Mouse (Mus musculus): ENCODE data around the gene Surf6. TPM values are rescaled to one million over a fixed set of nuclear protein-coding genes. Genes with fewer than 3 reads are reported as not detected.

Surf6 gene
- polyA plus RNA-seq, 1 experiment from 2014 or later: 29.5 TPM

- ATAC-seq (ENCODE audit: low FRiP score): no peak
- WGBS: 94% methylated on average over 6 of the region's 6 CpGs
- Histone ChIP-seq H3K9ac (no peak overlapping the region), H3K36me3 (replicated peaks) (peaks cover 64% of the 10 kb centered on the region), H3K27ac (no peak overlapping the region), H3K4me1 (peaks cover 21% of the 10 kb centered on the region), H3K9me3 (no peaks in the 10 kb centered on the region), H3K4me2 (no peak overlapping the region), H3K4me3 (replicated peaks) (no peak overlapping the region), H3K27me3 (no peaks in the 10 kb centered on the region)
Observed at GRCm38 (mm10) chr2:26927745-26928476, 25.2 kb upstream of the Surf6 start.

- 87% methylated on average over 9 of the region's 9 CpGs for WGBS
- Histone ChIP-seq H3K4me2 (no peak overlapping the region), H3K9me3 (no peaks in the 10 kb centered on the region), H3K4me3 (replicated peaks) (no peak overlapping the region), H3K27ac (no peak overlapping the region), H3K9ac (no peak overlapping the region), H3K36me3 (replicated peaks) (peaks cover 90% of the 10 kb centered on the region), H3K4me1 (peaks cover 13% of the 10 kb centered on the region), H3K27me3 (no peaks in the 10 kb centered on the region)
- ATAC-seq (ENCODE audit: low FRiP score): no peak
Observed at GRCm38 (mm10) chr2:26921784-26922183, 19.1 kb upstream of the Surf6 start.

- Histone ChIP-seq H3K4me3 (replicated peaks) (no peak overlapping the region), H3K36me3 (replicated peaks) (peaks cover 76% of the 10 kb centered on the region), H3K27ac (no peak overlapping the region), H3K4me1 (peaks cover 21% of the 10 kb centered on the region), H3K4me2 (no peak overlapping the region), H3K9me3 (no peaks in the 10 kb centered on the region), H3K27me3 (no peaks in the 10 kb centered on the region), H3K9ac (no peak overlapping the region)
- no peak for ATAC-seq (ENCODE audit: low FRiP score)
- WGBS: 89% methylated on average over 6 of the region's 6 CpGs
Observed at GRCm38 (mm10) chr2:26920190-26920855, 17.6 kb upstream of the Surf6 start.

- Histone ChIP-seq H3K27ac (no peak overlapping the region), H3K9me3 (no peaks in the 10 kb centered on the region), H3K9ac (no peak overlapping the region), H3K36me3 (replicated peaks) (peaks cover 69% of the 10 kb centered on the region), H3K4me3 (replicated peaks) (no peak overlapping the region), H3K4me2 (no peak overlapping the region), H3K4me1 (peaks cover 27% of the 10 kb centered on the region), H3K27me3 (no peaks in the 10 kb centered on the region)
- 92% methylated on average over 3 of the region's 3 CpGs for WGBS
- ATAC-seq (ENCODE audit: low FRiP score): no peak
Observed at GRCm38 (mm10) chr2:26919684-26920083, 17.0 kb upstream of the Surf6 start.

GRCm38 (mm10) chr2:26916738-26917137, 14.1 kb upstream of the Surf6 start:
- Histone ChIP-seq H3K9ac (peak overlapping the region; percentile 74), H3K4me1 (peaks cover 42% of the 10 kb centered on the region), H3K9me3 (no peaks in the 10 kb centered on the region), H3K27me3 (no peaks in the 10 kb centered on the region), H3K36me3 (replicated peaks) (peaks cover 67% of the 10 kb centered on the region), H3K27ac (peak overlapping the region; percentile 73; the same call in 1 of the 2 replicates), H3K4me3 (replicated peaks) (peak overlapping the region; percentile 73), H3K4me2 (peak overlapping the region; percentile 95)
- no peak for ATAC-seq (ENCODE audit: low FRiP score)
- WGBS: 3% methylated on average over 13 of the region's 13 CpGs

GRCm38 (mm10) chr2:26915927-26916728, 13.4 kb upstream of the Surf6 start, which contains the start of the genes Surf2 and Surf1:
TSS of gene Surf2 (plus strand) at chr2:26916367.
TSS of gene Surf1 (minus strand) at chr2:26916530.
- H3K9ac ChIP-seq: peak within 1 kb of the TSS; percentile 74
- no peaks in the 10 kb centered on the region for H3K9me3 ChIP-seq
- H3K4me3 ChIP-seq (replicated peaks): peak within 1 kb of the TSS; percentile 73
- ATAC-seq (ENCODE audit: low FRiP score): peak; percentile 79
- H3K27me3 ChIP-seq: no peaks in the 10 kb centered on the region
- 3% methylated on average over 47 of the region's 47 CpGs for WGBS
- H3K4me2 ChIP-seq: peak within 1 kb of the TSS; percentile 95
- peaks cover 46% of the 10 kb centered on the region for H3K4me1 ChIP-seq
- H3K36me3 ChIP-seq (replicated peaks): peaks cover 65% of the 10 kb centered on the region
- H3K27ac ChIP-seq: peak within 1 kb of the TSS; percentile 73

- Histone ChIP-seq H3K27me3 (no peaks in the 10 kb centered on the region), H3K27ac (no peak overlapping the region), H3K9ac (no peak overlapping the region), H3K4me3 (replicated peaks) (no peak overlapping the region), H3K4me2 (no peak overlapping the region), H3K4me1 (peaks cover 51% of the 10 kb centered on the region), H3K9me3 (no peaks in the 10 kb centered on the region), H3K36me3 (replicated peaks) (peaks cover 47% of the 10 kb centered on the region)
- 63% methylated on average over 8 of the region's 8 CpGs for WGBS
- no peak for ATAC-seq (ENCODE audit: low FRiP score)
Observed at GRCm38 (mm10) chr2:26914148-26914941, 11.7 kb upstream of the Surf6 start.

GRCm38 (mm10) chr2:26913416-26914147, 10.9 kb upstream of the Surf6 start:
- Histone ChIP-seq H3K36me3 (replicated peaks) (peaks cover 44% of the 10 kb centered on the region), H3K9ac (no peak overlapping the region), H3K4me1 (peaks cover 59% of the 10 kb centered on the region), H3K4me3 (replicated peaks) (no peak overlapping the region), H3K27me3 (no peaks in the 10 kb centered on the region), H3K4me2 (no peak overlapping the region), H3K27ac (no peak overlapping the region), H3K9me3 (no peaks in the 10 kb centered on the region)
- no peak for ATAC-seq (ENCODE audit: low FRiP score)
- 83% methylated on average over 17 of the region's 17 CpGs for WGBS

GRCm38 (mm10) chr2:26912253-26912770, 9.6 kb upstream of the Surf6 start:
- peak overlapping the region; percentile 100 for H3K4me2 ChIP-seq
- H3K9ac ChIP-seq: peak overlapping the region; percentile 98
- H3K4me3 ChIP-seq (replicated peaks): peak overlapping the region; percentile 88
- peaks cover 47% of the 10 kb centered on the region for H3K36me3 ChIP-seq (replicated peaks)
- no peaks in the 10 kb centered on the region for H3K27me3 ChIP-seq
- no peaks in the 10 kb centered on the region for H3K9me3 ChIP-seq
- 71% methylated on average over 5 of the region's 5 CpGs for WGBS
- no peak overlapping the region for H3K27ac ChIP-seq
- ATAC-seq (ENCODE audit: low FRiP score): no peak
- peaks cover 58% of the 10 kb centered on the region for H3K4me1 ChIP-seq

GRCm38 (mm10) chr2:26910994-26911765, 8.5 kb upstream of the Surf6 start:
- peak overlapping the region; percentile 100 for H3K4me2 ChIP-seq
- H3K4me1 ChIP-seq: peaks cover 51% of the 10 kb centered on the region
- WGBS: under 1% methylated on average over 37 of the region's 37 CpGs
- peak; percentile 50 for ATAC-seq (ENCODE audit: low FRiP score)
- peak overlapping the region; percentile 96 for H3K27ac ChIP-seq
- peak overlapping the region; percentile 98 for H3K9ac ChIP-seq
- H3K9me3 ChIP-seq: no peaks in the 10 kb centered on the region
- no peaks in the 10 kb centered on the region for H3K27me3 ChIP-seq
- H3K36me3 ChIP-seq (replicated peaks): peaks cover 59% of the 10 kb centered on the region
- H3K4me3 ChIP-seq (replicated peaks): peak overlapping the region; percentile 88
